Mouse (Mus musculus): ENCODE measurements at regions not wholly inside any gene's neighbourhood (a gene's known extent, or its start where the extent isn't known, plus 50 kb on each side); places are given as distances from the start of the nearest gene placed in this dataset.

- peak; percentile 8 to 15 for DNase-seq (ENCODE audit: low spot score in 2 of 2)
Measured at GRCm38 (mm10) chr15:65733326-65733725, 718.6 kb upstream of the Gm21961 start.

GRCm38 (mm10) chr15:65731308-65731707 is 716.6 kb upstream of the Gm21961 start:
- DNase-seq (ENCODE audit: low spot score in 2 of 2) = no peak

GRCm38 (mm10) chr15:65727061-65727460 is 712.4 kb upstream of the Gm21961 start:
- no peak for DNase-seq (ENCODE audit: low spot score in 2 of 2)

GRCm38 (mm10) chr15:65726271-65726670 is 711.6 kb upstream of the Gm21961 start:
- no peak for DNase-seq (ENCODE audit: low spot score in 2 of 2)

GRCm38 (mm10) chr15:65703559-65703958 is 688.9 kb upstream of the Gm21961 start:
- DNase-seq (ENCODE audit: low spot score in 2 of 2) = peak; percentile 25 to 29

GRCm38 (mm10) chr15:65701510-65701909 is 686.8 kb upstream of the Gm21961 start:
- peak in 1 of 2 experiments; percentile 13 for DNase-seq (ENCODE audit: low spot score in 2 of 2)

- DNase-seq (ENCODE audit: low spot score in 2 of 2) = no peak
Measured at GRCm38 (mm10) chr15:65698596-65698995, 683.9 kb upstream of the Gm21961 start.
